Mouse (Mus musculus) liver, embryonic 12.5 days (tissue): Measurements from ENCODE around the gene Spout1. TPM values are rescaled to one million over a fixed set of nuclear protein-coding genes. Genes with fewer than 3 reads are reported as not detected.
A peak's percentile ranks its signal among the peaks of the same experiment; 100 is the strongest.

Experiments used
- ATAC-seq: fragments of 200-750 bp; cut with Nextera tagmentation; 2 replicates; pipeline ENCODE4 v1.8.0; 2017; ENCODE audit warnings: moderate number of reproducible peaks, mild to moderate bottlenecking, moderate library complexity
- H3K27ac ChIP-seq: fragments of 300-500 bp; sonication (generic); 2 replicates; pipeline ENCODE4 v1.5.1; 2016; ENCODE audit warnings: mild to moderate bottlenecking
- H3K27me3 ChIP-seq: fragments of 300-500 bp; sonication (generic); replicated peaks from 2 replicates; pipeline ENCODE4 v1.6.1; 2016; ENCODE audit warnings: mild to moderate bottlenecking, moderate library complexity
- H3K36me3 ChIP-seq: fragments of 300-500 bp; sonication (generic); 2 replicates; pipeline ENCODE4 v1.6.1; 2016; ENCODE audit warnings: mild to moderate bottlenecking, moderate library complexity
- H3K4me1 ChIP-seq: fragments of 300-500 bp; sonication (generic); 2 replicates; pipeline ENCODE4 v1.6.1; 2016
- H3K4me2 ChIP-seq: fragments of 300-500 bp; sonication (generic); 2 replicates; pipeline ENCODE4 v1.6.1; 2016; ENCODE audit warnings: mild to moderate bottlenecking, moderate library complexity
- H3K4me3 ChIP-seq: fragments of 300-500 bp; sonication (generic); 2 replicates; pipeline ENCODE4 v1.5.1; 2016; ENCODE audit warnings: mild to moderate bottlenecking, moderate library complexity
- H3K9ac ChIP-seq: fragments of 300-500 bp; sonication (generic); 2 replicates; pipeline ENCODE4 v1.6.1; 2016; ENCODE audit warnings: mild to moderate bottlenecking, moderate library complexity
- H3K9me3 ChIP-seq: fragments of 300-500 bp; sonication (generic); replicated peaks from 2 replicates; pipeline ENCODE4 v1.6.1; 2016; ENCODE audit warnings: mild to moderate bottlenecking, moderate library complexity
- WGBS: fragments of 180-500 bp; shearing (Covaris S2); methylation state at CpG from one replicate; pipeline ENCODE4 v1.1.7; 2016; ENCODE audit not compliant: insufficient replicate concordance; 5-methylcytosine and 5-hydroxymethylcytosine counted together
- polyA plus RNA-seq: library from polyadenylated mRNA; unstranded; fragments of >200 nt; fragmentation: Nextera tagmentation; extraction: Ambion mirVana; gene quantifications from 2 replicates; pipeline ENCODE4 v1.2.1, GENCODE M21; 2016

The Spout1 gene
- polyA plus RNA-seq, 1 experiment from 2014 or later: 54.4 TPM

GRCm38 (mm10) chr2:30123729-30124471 lies 54.4 kb downstream of the Spout1 start:
- Histone ChIP-seq H3K4me3 (peak overlapping the region; percentile 88), H3K36me3 (peaks cover 9% of the 10 kb centered on the region; the same call in 1 of the 2 replicates), H3K9me3 (no peaks in the 10 kb centered on the region), H3K27ac (peak overlapping the region; percentile 93), H3K9ac (peak overlapping the region; percentile 94), H3K27me3 (no peaks in the 10 kb centered on the region), H3K4me2 (peak overlapping the region; percentile 94), H3K4me1 (peaks cover 23% of the 10 kb centered on the region)
- ATAC-seq: peak; percentile 45
- WGBS: 2% methylated on average over 44 of the region's 44 CpGs

Other genes with a start within 250 kb of the Spout1 start
- gene Gle1, start 243.0 kb downstream of the Spout1 start, polyA plus RNA-seq: 38.8 and 43.1 TPM in 2 replicates
- 18.8 and 19.0 TPM in 2 replicates for gene Sptan1, start 212.9 kb downstream of the Spout1 start, polyA plus RNA-seq
- 13.2 and 15.4 TPM in 2 replicates for gene Wdr34, start 129.6 kb downstream of the Spout1 start, polyA plus RNA-seq
- gene Set, start 121.1 kb downstream of the Spout1 start, polyA plus RNA-seq: 409 and 423 TPM in 2 replicates
- gene Pkn3, start 100.8 kb downstream of the Spout1 start, polyA plus RNA-seq: 4.6 and 5.1 TPM in 2 replicates
- gene Zdhhc12, start 84.8 kb downstream of the Spout1 start, polyA plus RNA-seq: 29.7 and 31.0 TPM in 2 replicates
- 4.3 and 4.4 TPM in 2 replicates for gene Zer1, start 53.9 kb downstream of the Spout1 start, polyA plus RNA-seq
- 2.9 and 3.3 TPM in 2 replicates for gene Tbc1d13, start 44.7 kb downstream of the Spout1 start, polyA plus RNA-seq
- 23.0 and 23.3 TPM in 2 replicates for gene Endog, start 7.0 kb downstream of the Spout1 start, polyA plus RNA-seq
- 11.3 and 11.4 TPM in 2 replicates for gene Kyat1, start 27.4 kb upstream of the Spout1 start, polyA plus RNA-seq
- gene Lrrc8a, start 59.3 kb upstream of the Spout1 start, polyA plus RNA-seq: 12.8 and 13.9 TPM in 2 replicates
- 0.11 and 0.12 TPM in 2 replicates for gene Gm28035, start 62.1 kb upstream of the Spout1 start, polyA plus RNA-seq
- 6.9 and 7.4 TPM in 2 replicates for gene Phyhd1, start 87.7 kb upstream of the Spout1 start, polyA plus RNA-seq
- gene Gm28038, start 102.6 kb upstream of the Spout1 start, polyA plus RNA-seq: not detected in 2 replicates
- gene Dolk, start 107.9 kb upstream of the Spout1 start, polyA plus RNA-seq: 15.5 and 17.5 TPM in 2 replicates
- 23.9 and 25.8 TPM in 2 replicates for gene Nup188, start 107.9 kb upstream of the Spout1 start, polyA plus RNA-seq
- 30.3 and 33.7 TPM in 2 replicates for gene Sh3glb2, start 180.9 kb upstream of the Spout1 start, polyA plus RNA-seq
- 12.7 and 13.6 TPM in 2 replicates for gene Miga2, start 185.8 kb upstream of the Spout1 start, polyA plus RNA-seq
- gene Dolpp1, start 213.8 kb upstream of the Spout1 start, polyA plus RNA-seq: 23.5 and 24.3 TPM in 2 replicates
- gene Crat, start 237.4 kb upstream of the Spout1 start, polyA plus RNA-seq: 26.0 and 28.6 TPM in 2 replicates
- 168 and 173 TPM in 2 replicates for gene Ptpa, start 237.6 kb upstream of the Spout1 start, polyA plus RNA-seq